Mouse (Mus musculus): ENCODE measurements at regions not wholly inside any gene's neighbourhood (a gene's known extent, or its start where the extent isn't known, plus 50 kb on each side); places are given as distances from the start of the nearest gene placed in this dataset.

DNA sequence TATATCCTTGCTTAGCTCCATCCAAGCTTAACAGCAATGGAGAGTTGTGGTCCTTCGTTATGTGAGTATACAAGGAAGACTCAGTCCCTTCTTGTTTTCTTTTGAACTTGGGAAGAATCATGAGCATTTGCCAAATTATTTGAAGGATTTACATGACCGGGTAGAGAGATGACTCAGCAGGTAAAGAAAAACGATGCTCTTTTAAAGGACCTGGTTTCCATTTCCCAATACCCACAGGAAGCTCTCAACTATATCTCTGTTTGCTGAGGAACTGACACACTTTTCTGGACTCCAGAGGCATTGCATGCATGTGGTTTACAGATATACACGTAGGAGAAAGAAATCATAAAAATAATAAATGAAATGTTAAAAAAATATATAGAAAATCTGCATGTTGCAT is 457.5 kb downstream of the Ppargc1a start:
- TF ChIP-seq POLR2A (IDR thresholded peaks at IDR 0.05; ENCODE audit: borderline replicate concordance, insufficient read depth, low read length) = no peak
- TF ChIP-seq CTCF (IDR thresholded peaks at IDR 0.05; ENCODE audit: borderline replicate concordance, insufficient read depth, low read depth, low read length) = no peak
- Histone ChIP-seq H3K4me3 (replicated peaks; ENCODE audit: insufficient read depth, low read depth, low read length) (no peak overlapping the region), H3K27me3 (ENCODE audit: control insufficient read depth, insufficient read depth, low read length) (no peaks in the 10 kb centered on the region), H3K27ac (ENCODE audit: insufficient read depth, low read length) (no peak overlapping the region), H3K4me1 (ENCODE audit: control insufficient read depth, insufficient read depth, low read length) (no peaks in the 10 kb centered on the region)
- no peak for DNase-seq
- WGBS = 77% methylated on average over 4 of the region's 4 CpGs

DNA sequence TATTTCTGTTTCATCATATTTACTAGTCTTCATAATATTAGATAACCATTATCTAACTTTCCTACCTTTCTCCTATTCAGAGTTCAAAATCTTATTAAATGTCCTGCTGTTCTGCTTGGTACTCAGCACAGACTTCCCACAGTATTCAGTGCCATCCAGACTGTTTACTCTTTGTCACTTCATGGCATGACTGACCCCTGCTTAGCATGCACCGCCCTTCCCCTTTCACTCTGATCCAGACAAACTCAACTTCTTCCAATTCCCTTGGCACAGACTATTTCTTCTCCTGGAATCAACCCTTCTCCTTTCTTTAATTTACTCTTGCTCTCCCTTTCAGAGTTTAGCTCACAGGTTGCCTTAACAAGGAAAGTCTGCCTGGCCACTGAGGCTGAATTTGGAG is 458.8 kb downstream of the Ppargc1a start:
- H3K4me3 ChIP-seq (replicated peaks; ENCODE audit: insufficient read depth, low read depth, low read length) = no peak overlapping the region
- TF ChIP-seq POLR2A (IDR thresholded peaks at IDR 0.05; ENCODE audit: borderline replicate concordance, insufficient read depth, low read length) (no peak), CTCF (IDR thresholded peaks at IDR 0.05; ENCODE audit: borderline replicate concordance, insufficient read depth, low read depth, low read length) (no peak)
- H3K4me1 ChIP-seq (ENCODE audit: control insufficient read depth, insufficient read depth, low read length) = no peaks in the 10 kb centered on the region
- DNase-seq = peak in 1 of 2 experiments; percentile 10
- H3K27me3 ChIP-seq (ENCODE audit: control insufficient read depth, insufficient read depth, low read length) = no peaks in the 10 kb centered on the region
- H3K27ac ChIP-seq (ENCODE audit: insufficient read depth, low read length) = no peak overlapping the region
- 48% methylated on average over 1 of the region's 1 CpGs for WGBS

DNA sequence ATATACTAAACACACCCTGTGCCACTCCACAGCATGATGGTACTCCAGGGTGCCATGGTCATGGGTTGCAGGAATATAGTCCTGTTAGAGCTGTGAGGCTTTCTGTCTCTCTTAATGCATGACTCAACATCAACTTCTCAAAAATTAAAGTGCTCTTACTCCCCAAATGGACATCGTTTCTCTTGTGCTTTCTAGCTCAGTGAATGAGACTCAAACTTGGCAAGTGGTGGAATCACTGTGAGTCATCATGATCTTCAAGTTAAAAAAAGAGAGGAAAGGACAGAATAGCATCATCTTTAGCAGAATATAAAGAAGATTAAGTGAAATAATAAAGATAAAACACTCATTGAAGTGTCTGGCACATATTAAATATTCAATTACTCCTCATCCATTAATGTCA is 459.3 kb downstream of the Ppargc1a start:
- no peak for DNase-seq
- TF ChIP-seq CTCF (IDR thresholded peaks at IDR 0.05; ENCODE audit: borderline replicate concordance, insufficient read depth, low read depth, low read length) = no peak
- TF ChIP-seq POLR2A (IDR thresholded peaks at IDR 0.05; ENCODE audit: borderline replicate concordance, insufficient read depth, low read length) = no peak
- Histone ChIP-seq H3K4me3 (replicated peaks; ENCODE audit: insufficient read depth, low read depth, low read length) (no peak overlapping the region), H3K27ac (ENCODE audit: insufficient read depth, low read length) (no peak overlapping the region), H3K27me3 (ENCODE audit: control insufficient read depth, insufficient read depth, low read length) (no peaks in the 10 kb centered on the region), H3K4me1 (ENCODE audit: control insufficient read depth, insufficient read depth, low read length) (no peaks in the 10 kb centered on the region)
- WGBS = 41% methylated on average over 1 of the region's 1 CpGs

DNA sequence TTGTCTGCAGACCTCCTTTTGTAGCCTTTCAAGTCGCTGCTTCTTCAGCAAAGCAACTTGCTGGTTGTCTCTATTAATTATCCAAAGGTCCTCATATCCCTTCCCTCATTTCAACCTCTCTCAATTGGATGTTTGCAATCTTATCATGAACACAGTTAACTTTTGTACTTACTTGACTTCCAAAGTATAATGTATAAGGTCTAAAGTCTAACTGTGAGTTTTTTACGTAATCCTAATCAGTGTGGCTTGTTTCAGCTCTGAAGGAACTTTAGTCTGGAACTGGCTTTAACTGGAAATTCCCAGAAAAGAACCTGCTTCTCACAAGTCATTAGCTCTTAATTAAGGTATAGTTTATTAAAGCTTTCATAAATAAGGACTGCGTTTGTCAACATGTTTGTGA is 467.6 kb downstream of the Ppargc1a start:
- DNase-seq = no peak
- no peaks in the 10 kb centered on the region for H3K27me3 ChIP-seq (ENCODE audit: control insufficient read depth, insufficient read depth, low read length)
- H3K4me1 ChIP-seq (ENCODE audit: control insufficient read depth, insufficient read depth, low read length) = no peaks in the 10 kb centered on the region
- H3K4me3 ChIP-seq (replicated peaks; ENCODE audit: insufficient read depth, low read depth, low read length) = no peak overlapping the region
- H3K27ac ChIP-seq (ENCODE audit: insufficient read depth, low read length) = no peak overlapping the region
- TF ChIP-seq POLR2A (IDR thresholded peaks at IDR 0.05; ENCODE audit: borderline replicate concordance, insufficient read depth, low read length) (no peak), CTCF (IDR thresholded peaks at IDR 0.05; ENCODE audit: borderline replicate concordance, insufficient read depth, low read depth, low read length) (no peak)
- 87% methylated on average over 3 of the region's 3 CpGs for WGBS

DNA sequence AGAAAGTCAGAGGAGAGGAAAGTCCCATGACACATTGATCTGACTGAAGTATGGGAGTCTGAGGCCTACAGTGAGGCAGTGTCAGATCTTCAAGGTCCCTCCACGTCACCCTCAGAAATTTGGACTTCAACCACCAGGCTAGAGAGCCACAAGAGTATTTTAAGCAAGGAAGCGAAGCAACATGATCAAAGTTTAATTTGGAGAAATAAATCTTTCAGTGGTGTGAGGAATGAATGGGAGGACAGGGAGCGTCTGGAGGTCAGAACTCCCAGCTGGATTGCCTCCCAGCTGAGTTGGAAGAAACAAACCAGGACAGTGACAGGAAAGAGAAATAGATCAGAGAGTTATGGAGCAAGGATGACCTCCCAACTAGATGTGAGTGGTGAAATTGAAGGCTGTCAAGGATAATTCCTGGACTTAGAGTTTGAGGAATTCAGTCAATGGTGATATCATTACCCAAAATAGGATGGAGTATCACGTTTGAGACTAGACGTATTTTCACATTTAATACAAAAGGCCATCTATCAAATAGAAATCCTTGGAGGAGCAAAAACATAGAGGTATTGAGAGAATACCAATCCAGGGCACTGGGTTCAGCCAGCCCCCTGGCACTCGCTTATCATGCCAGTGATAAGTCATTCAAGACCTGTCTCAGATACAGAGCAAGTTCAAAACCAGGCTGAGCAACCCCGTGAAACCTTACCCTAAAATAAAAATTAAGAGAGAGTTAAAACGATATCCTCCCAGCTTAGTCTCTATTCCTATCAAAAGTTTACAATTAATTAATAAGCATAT is 494.7 kb downstream of the Ppargc1a start:
- Histone ChIP-seq H3K4me1 (ENCODE audit: control insufficient read depth, insufficient read depth, low read length) (no peaks in the 10 kb centered on the region), H3K27me3 (ENCODE audit: control insufficient read depth, insufficient read depth, low read length) (no peaks in the 10 kb centered on the region), H3K27ac (ENCODE audit: insufficient read depth, low read length) (no peak overlapping the region), H3K4me3 (replicated peaks; ENCODE audit: insufficient read depth, low read depth, low read length) (no peak overlapping the region)
- 82% methylated on average over 8 of the region's 8 CpGs for WGBS
- DNase-seq = no peak
- TF ChIP-seq CTCF (IDR thresholded peaks at IDR 0.05; ENCODE audit: borderline replicate concordance, insufficient read depth, low read depth, low read length) (no peak), POLR2A (IDR thresholded peaks at IDR 0.05; ENCODE audit: borderline replicate concordance, insufficient read depth, low read length) (no peak)

DNA sequence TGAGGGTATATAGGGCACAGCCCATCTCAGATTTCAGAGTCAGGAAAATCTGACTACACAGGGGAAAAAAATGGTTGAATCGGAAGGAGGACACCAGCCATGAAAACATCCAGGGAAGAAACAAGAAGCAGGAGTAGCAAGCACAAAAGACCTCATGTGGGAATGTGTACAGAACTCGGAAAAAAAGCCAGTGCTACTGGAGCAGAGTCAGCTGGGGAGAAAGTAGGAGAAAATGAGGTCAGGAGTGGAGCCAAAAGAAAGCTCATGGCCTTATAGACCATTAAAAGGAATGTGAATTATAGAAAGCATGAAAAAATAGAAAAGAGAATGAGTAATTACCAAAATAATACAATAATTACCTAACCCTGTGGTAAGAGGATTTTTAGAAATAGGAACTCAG is 495.4 kb downstream of the Ppargc1a start:
- TF ChIP-seq CTCF (IDR thresholded peaks at IDR 0.05; ENCODE audit: borderline replicate concordance, insufficient read depth, low read depth, low read length) (no peak), POLR2A (IDR thresholded peaks at IDR 0.05; ENCODE audit: borderline replicate concordance, insufficient read depth, low read length) (no peak)
- 61% methylated on average over 2 of the region's 2 CpGs for WGBS
- H3K27me3 ChIP-seq (ENCODE audit: control insufficient read depth, insufficient read depth, low read length) = no peaks in the 10 kb centered on the region
- H3K4me3 ChIP-seq (replicated peaks; ENCODE audit: insufficient read depth, low read depth, low read length) = no peak overlapping the region
- no peak for DNase-seq
- H3K4me1 ChIP-seq (ENCODE audit: control insufficient read depth, insufficient read depth, low read length) = no peaks in the 10 kb centered on the region
- H3K27ac ChIP-seq (ENCODE audit: insufficient read depth, low read length) = no peak overlapping the region

DNA sequence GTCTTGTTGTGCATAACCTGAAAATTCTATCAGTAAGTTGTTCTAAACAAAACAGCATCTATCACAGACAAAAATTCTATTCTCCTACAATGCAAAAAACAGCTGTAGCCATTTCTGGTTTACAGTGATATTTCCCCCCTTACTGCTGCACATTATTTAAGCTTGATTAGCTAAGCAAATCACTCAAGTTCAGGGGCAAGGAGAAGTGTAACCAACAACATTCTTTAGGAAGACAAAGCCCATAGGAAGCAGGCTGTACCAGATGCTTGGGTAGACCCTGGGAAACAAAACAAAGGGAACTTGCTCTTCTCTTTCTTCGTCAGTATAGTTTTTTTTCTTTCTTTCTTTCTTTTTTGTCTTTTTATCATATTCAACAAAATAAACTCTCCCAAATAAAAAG is 497.9 kb downstream of the Ppargc1a start:
- no peak for TF ChIP-seq POLR2A (IDR thresholded peaks at IDR 0.05; ENCODE audit: borderline replicate concordance, insufficient read depth, low read length)
- no peak for TF ChIP-seq CTCF (IDR thresholded peaks at IDR 0.05; ENCODE audit: borderline replicate concordance, insufficient read depth, low read depth, low read length)
- DNase-seq = no peak
- H3K27me3 ChIP-seq (ENCODE audit: control insufficient read depth, insufficient read depth, low read length) = no peaks in the 10 kb centered on the region
- no peak overlapping the region for H3K27ac ChIP-seq (ENCODE audit: insufficient read depth, low read length)
- no peak overlapping the region for H3K4me3 ChIP-seq (replicated peaks; ENCODE audit: insufficient read depth, low read depth, low read length)
- no peaks in the 10 kb centered on the region for H3K4me1 ChIP-seq (ENCODE audit: control insufficient read depth, insufficient read depth, low read length)
- 33% methylated on average over 1 of the region's 1 CpGs for WGBS

DNA sequence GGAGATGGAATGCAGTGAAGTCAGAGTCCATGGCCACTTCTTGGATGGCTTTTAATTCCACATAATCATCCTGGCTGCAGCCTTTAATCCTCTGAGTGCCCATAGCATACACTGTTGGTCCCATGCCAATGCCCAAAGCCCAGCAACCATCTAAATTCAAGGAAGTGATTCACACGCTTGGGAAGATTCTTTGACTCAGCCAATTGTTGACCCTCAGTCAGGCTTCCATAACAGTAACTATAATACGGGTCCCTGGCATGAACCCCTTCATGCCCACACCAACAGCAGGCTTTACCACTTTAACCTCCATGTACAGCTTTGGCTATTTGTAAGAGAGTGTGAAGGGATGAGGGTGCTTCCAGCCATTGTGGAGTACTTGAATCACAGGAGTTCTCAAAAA is 521.7 kb downstream of the Ppargc1a start:
- Histone ChIP-seq H3K4me1 (ENCODE audit: control insufficient read depth, insufficient read depth, low read length) (no peaks in the 10 kb centered on the region), H3K4me3 (replicated peaks; ENCODE audit: insufficient read depth, low read depth, low read length) (no peak overlapping the region), H3K27me3 (ENCODE audit: control insufficient read depth, insufficient read depth, low read length) (no peaks in the 10 kb centered on the region), H3K27ac (ENCODE audit: insufficient read depth, low read length) (no peak overlapping the region)
- no peak for DNase-seq
- WGBS = 21% methylated on average over 2 of the region's 2 CpGs
- no peak for TF ChIP-seq CTCF (IDR thresholded peaks at IDR 0.05; ENCODE audit: borderline replicate concordance, insufficient read depth, low read depth, low read length)
- TF ChIP-seq POLR2A (IDR thresholded peaks at IDR 0.05; ENCODE audit: borderline replicate concordance, insufficient read depth, low read length) = no peak

Measured in cerebellum, adult 2 months (tissue).